Mouse (Mus musculus): ENCODE data around the gene Mmaa. TPM values are rescaled to one million over a fixed set of nuclear protein-coding genes. Genes with fewer than 3 reads are reported as not detected.

Mmaa gene
- polyA plus RNA-seq, 1 experiment: 4.1 TPM

DNA sequence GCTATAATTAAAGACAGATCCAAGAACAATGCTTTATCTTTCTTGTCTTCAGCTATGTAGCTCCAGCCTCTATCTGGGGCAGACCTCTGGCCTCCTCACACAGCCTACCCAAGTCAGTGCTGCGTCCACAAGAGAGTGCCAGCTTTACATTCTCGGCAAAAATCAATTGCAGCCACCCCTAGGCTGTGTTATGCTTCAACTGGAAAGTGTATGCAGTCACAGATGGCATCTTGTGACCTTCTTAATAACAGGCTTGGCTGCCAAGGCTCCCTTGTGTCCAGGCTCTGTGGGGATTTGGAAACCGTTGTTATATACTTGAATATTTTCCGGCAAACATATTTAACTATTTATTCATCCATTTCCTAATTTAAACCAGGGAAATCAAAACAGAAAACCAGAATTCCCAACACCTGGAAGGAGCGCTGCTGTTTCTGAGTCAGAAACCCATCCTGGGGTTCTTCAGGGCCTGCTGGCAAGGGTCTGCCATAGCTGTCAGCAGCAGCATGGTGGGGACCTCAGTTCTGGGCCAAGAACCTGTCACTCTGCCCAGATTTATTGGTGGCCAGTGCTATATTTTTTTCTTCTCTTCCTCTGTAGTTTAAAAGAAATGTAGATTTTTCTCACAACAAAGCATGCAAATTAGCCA lies 72.5 kb downstream of the Mmaa start:
- TF ChIP-seq CTCF (IDR thresholded peaks at IDR 0.05; ENCODE audit: control insufficient read depth, insufficient read depth, insufficient read length) (no peak), MYOD1 (IDR thresholded peaks at IDR 0.05; ENCODE audit: control insufficient read depth, insufficient read length, low read depth) (no peak), FOSL1 (IDR thresholded peaks at IDR 0.05; ENCODE audit: insufficient read depth, low read length, poor library complexity, severe bottlenecking) (no peak), MYOG (IDR thresholded peaks at IDR 0.05; ENCODE audit: control insufficient read depth, extremely low read depth, insufficient read length) (no peak), CEBPB (IDR thresholded peaks at IDR 0.05; ENCODE audit: low read depth) (no peak), MAX (IDR thresholded peaks at IDR 0.05) (no peak), USF1 (IDR thresholded peaks at IDR 0.05; ENCODE audit: low read depth) (no peak)
- H3ac ChIP-seq (ENCODE audit: control insufficient read depth, insufficient read length, low read depth): no peak overlapping the region
- no peaks in the 10 kb centered on the region for H3K79me3 ChIP-seq (ENCODE audit: low read depth)
- H3K27me3 ChIP-seq (ENCODE audit: control insufficient read depth, insufficient read depth, insufficient read length): no peaks in the 10 kb centered on the region
- H3K79me2 ChIP-seq (ENCODE audit: control insufficient read depth, insufficient read depth): no peaks in the 10 kb centered on the region
- no peak overlapping the region for H3K4me3 ChIP-seq (ENCODE audit: insufficient read depth, poor library complexity, severe bottlenecking)
- no peaks in the 10 kb centered on the region for H3K36me3 ChIP-seq (ENCODE audit: control insufficient read depth, insufficient read depth)

Other genes starting within 250 kb of the Mmaa start
- not detected for gene 1700011L22Rik, start 46.4 kb downstream of the Mmaa start, polyA plus RNA-seq (2012; fragmentation: generic; extraction: Trizol)
- 11.2 TPM for gene Smad1, start 104.6 kb upstream of the Mmaa start, polyA plus RNA-seq (2012; fragmentation: generic; extraction: Trizol)